Mouse (Mus musculus) ovary, postnatal 10 days (tissue): ENCODE results near the gene Rpl18.

Experiments used
- DNase-seq: peaks from one replicate; pipeline ENCODE4 v3.0.0; 2022; ENCODE audit warnings: low spot score

Gene Rpl18

DNA sequence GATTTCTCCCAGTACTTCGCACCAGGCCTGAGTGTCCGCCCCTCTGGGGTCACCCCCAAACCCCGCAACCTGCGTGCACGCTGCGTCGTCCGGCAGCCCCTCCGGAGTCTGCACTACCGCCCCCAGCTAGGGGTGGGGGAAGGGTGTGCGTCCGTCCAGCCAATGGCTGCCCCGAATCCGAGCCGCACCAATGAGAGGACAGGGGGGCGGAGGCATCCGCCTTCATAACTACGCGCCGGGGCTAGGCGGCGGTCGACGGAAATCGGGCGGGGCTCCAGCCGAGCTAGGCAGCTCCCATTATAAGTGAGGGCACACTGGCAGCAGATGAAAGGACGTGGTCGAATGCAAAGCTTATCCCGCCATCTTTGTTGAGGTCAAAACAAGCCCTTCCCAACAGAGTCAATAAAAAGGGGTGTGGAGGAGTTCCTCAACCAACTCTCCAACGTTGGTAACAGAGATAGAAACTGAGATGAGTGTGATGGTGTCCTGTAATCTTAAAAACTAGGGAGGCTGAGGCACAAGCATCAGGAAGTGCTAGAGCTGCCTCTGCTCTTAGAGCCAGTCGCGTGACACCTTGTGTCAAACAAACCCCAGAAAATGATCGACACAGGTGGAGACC, at the start of gene Rpl18:
TSS of gene Rpl18 (plus strand) at position 368 of the 619 bp plus-strand sequence.
- DNase-seq: peak; percentile 92

DNA sequence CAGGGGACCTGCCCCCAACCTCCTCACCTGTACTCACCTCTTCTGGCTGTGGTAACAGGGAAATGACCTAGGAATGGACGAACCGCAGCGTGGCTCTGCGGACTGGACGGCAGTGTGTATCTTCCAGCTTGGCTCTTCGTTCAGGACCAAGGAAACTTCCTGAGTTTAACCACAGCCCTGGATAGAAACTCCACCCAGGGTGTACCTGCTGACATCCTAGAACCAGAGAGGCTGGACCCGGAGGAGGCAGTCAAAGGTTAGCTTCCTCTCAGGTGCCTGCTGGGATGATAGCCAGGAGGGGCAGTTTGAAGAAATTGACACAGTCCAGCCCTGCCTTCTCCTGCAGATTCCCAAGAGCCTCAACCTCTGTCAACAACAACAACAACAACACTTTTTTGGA, 49.1 kb upstream of the Rpl18 start, which contains the start of gene Fut2:
TSS of gene Fut2 (minus strand) at position 234 of the 400 bp plus-strand sequence.
- no peak for DNase-seq

GRCm38 (mm10) chr7:45667761-45668160, 47.5 kb upstream of the Rpl18 start:
- no peak for DNase-seq

DNA sequence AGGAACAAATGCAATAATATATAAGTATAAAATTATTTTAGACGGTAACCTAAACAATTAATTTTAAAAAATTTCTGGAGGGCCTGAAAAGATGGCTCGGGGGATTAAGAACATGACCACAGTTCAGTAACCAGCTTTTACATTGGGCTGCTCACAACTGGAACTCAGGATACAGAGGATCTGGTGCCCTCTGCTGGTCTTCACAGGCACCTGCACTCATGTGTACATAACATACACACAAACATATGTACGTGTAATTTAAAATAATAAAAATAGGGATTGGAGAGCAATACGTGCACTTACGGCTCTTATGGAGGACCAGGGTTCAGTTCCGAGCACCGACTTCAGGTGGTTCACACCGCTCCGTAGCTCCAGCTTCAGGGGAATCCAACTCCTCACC, 46.3 kb upstream of the Rpl18 start:
- DNase-seq: no peak

DNA sequence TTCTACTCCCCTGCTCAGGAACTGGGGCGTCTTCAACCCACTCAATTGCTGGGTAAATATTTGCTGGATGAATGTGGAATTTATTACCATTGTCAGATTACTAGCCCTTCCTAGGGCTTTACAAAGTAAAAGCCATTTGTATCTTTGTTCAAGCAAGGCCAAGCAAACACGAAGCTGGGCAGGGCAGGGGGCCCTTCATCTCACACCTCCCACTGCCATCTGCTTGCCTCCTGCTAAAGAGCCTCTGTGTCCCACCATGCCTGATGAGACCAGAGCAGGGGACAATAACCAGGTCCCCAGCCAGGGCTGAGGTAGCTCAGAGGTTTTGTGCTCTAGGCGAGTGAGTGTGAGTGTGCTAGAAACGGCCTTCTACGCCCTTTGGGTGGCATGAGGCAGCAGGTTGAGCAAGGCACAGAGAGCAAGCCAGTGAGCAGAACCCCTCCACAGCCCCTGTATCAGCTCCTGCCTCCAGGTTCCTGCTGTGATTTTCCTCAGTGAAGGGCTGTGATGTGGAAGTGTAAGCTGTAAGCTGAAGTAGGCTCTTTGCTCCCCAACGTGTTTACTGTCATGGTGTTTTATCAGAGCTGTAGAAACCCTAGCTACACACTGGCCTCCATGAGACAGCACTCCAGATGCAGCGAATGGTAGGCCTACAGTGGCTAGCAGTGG, 37.5 kb upstream of the Rpl18 start:
- no peak for DNase-seq

DNA sequence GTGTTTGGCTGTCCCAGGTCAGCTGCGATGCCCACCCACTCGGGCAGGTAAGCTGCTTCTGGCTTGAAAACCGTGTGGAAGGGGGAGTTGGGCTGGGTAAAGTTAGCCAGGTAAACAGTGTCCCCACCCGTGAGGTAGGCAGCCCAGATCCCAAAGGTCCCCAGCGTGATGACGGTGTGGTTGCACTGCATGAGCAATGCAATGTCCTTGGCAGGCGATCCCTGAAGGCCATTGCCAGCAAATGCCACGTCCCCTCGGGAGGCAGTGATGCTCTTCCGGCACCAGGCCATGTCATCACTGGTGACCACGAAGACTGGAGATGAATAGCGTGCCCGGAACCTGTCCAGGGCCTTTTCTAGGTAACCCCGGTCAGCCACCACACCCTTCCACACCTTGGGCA, 36.7 kb upstream of the Rpl18 start:
- no peak for DNase-seq

- DNase-seq: no peak
Measured at GRCm38 (mm10) chr7:45679966-45680621, 35.2 kb upstream of the Rpl18 start.

DNA sequence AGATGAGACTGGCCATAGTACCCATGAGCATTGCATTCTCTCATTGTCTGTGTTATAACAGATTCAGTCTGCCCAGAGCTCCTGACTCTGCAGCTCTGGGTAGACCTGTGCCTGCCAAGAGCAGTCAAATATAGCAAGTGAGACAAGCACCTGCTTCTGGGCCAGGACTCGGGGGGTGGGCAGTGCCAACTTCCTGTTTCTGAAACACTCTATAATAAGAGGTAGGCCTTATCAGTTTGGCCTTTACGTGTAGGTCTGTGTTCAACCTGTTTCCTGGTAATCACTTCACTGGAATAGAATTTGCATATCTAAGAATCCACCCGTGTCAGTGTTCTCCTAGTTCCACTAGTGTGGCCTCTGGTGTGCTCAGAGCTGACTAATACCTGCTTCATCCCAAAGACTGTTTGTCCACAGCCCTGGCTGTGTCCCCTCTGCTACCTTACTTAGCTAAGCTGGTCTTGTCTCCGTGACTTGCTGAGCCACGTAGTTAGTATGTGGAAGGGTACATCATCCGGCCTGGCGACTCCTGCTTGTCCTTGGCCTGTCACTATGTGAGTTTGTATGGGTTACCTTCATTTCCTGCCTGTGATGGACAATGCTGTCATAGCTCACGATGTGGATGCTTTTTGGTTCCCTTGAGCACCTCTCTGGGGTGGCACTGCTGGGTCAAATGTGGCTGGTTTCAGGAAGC, 34.1 kb upstream of the Rpl18 start:
- DNase-seq: no peak

GRCm38 (mm10) chr7:45682144-45683126, 32.8 kb upstream of the Rpl18 start:
- peak; percentile 75 for DNase-seq

DNA sequence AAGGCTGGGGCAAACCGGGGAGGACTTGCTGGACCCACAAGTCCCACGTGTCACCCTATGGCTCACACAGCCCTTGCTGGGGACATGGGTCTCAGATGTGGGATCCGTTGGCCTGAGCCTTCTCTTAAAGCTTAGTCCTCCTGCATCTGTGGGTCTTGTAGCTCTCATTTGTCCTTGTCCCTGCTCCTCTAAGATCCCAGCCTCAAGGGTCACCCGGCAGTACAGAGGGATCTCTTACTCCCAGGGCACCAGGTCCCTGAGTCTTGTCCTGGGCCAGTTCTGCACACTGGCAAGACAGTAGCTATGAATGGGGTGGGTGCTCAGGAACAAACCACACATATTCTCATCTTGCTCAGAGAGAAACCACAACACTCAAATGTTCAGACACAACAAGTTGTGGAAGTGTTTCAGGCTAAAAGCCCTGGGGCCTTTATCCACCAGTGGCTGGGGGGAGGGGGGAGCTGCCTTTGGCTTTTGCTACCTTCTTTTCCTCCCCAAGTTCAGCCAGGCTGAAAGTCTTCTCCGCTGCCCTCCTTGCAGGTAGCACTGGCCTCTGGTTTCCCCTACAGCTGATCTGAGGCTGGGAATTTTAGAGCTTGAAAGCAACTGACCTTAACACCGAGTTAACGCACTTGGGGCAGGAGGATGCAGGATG, 31.7 kb upstream of the Rpl18 start, which contains the start of gene Ntn5:
TSS of gene Ntn5 (plus strand) at position 627 of the 655 bp plus-strand sequence.
- DNase-seq: no peak

DNA sequence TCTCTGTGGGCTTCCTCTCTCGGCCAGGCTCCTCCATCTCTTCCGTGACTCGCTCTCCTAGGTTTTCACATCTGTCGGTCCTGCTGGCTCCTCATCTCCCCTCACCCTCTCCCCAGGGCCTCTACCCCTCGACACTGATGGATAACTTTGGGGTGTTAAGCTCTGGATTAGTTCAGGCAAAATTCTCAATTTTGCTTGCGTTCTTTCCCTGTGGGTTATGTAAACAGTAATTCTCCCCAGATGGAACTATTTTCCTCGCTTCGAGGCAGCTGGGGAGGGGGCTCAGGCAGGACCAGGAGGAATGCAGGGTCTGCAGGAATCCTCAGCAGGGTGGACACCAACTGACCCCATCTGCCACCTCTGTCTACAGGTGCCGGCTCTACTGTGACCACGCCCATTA, 29.4 kb upstream of the Rpl18 start:
- no peak for DNase-seq

- no peak for DNase-seq
Measured at GRCm38 (mm10) chr7:45686841-45687240, 28.4 kb upstream of the Rpl18 start.

DNA sequence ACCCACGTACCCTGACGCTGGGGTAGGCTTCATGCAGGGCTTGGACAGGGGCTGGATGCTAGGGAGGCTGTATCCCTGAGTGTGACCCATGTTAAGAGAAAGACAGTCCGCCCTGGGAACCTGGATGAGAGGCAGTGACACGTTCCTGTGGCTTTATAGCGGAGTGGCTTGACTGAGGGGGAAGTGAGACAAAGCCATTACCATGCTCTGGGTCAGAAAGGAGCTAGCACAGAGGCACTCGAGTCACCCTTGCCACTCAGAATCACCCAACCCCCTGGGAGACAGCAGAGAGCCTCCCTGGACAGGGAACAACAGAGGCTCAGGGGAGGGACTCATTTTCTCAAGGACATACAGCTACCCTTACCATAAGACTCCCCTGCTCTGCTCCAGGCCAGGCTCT, 26.2 kb upstream of the Rpl18 start:
- DNase-seq: no peak

DNA sequence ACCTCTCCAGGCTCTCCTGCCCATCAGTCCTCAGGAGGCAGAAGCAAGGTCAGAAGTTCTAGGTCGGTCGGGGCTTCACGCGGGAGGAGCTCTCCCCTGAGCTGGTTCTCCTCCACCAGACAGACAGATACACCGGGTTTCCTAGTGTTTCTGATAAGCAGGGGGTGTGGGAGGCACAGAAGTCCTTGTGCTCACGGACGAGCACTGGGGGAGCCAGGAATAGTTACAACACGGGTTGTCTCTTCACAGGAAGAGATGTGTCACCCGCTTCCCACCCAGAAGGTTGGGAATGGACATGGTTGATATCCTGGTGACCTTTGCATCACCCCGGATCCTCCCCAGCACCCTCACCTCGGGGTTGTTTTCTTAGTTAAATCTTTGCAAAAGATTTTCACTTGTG, 25.5 kb upstream of the Rpl18 start:
- no peak for DNase-seq

DNA sequence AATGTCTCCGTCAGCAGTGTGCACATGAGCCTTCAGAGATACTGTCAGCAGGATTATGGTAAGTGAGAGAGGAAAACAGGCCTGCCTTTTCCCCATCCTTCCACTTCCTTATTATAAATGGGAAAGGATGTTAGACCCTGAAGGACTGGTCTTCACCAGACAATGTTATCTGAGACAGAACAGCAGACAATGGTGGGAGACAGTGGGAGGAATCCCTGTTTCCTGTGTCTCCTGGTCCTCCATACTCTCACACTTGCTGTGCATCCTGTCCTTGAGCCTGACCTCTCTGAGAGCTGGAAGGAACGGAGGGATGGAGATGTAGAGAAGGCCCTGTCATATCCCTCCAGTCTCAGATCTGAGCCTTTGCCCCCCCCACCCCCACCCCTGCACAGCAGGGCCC, 22.9 kb upstream of the Rpl18 start:
- no peak for DNase-seq

- no peak for DNase-seq
Measured at GRCm38 (mm10) chr7:45693921-45694591, 21.2 kb upstream of the Rpl18 start, which contains the start of gene Sec1. Gene Sec1, minus strand, starts transcription at chr7:45694402.

- DNase-seq: no peak
Measured at GRCm38 (mm10) chr7:45695098-45695497, 20.2 kb upstream of the Rpl18 start.

GRCm38 (mm10) chr7:45697894-45698293, 17.4 kb upstream of the Rpl18 start:
- DNase-seq: no peak

DNA sequence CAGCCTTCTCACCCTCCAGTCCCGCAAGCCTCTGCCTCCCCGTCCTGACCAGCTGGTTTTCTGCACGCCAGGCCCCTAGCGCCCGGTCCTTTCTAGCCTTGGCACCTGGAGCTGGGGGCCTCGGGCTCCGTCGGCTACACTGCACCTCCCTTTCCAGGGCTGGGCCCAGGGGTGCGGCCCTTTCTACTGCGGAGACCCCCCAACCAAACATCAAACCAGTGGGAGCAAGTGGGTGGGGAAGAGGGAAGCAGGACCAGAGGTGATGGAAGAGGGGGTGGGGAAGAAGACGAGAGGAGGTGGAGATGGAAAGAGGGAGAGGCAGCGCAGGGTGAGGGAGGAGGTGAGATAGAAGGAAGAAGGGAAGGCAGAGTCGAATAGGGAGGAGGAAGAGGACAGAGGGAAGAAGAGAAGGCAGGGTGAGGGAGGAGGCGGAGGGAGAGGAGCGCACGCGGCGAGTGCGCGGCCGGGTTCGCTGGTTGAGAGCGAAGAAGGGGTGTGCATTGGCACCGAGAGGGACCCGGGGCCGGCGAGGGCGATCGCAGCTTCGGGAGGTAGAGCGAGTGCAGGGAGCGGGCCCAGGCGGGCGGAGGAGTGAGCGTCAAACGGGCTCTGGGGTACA, 15.6 kb upstream of the Rpl18 start, which contains the start of gene Car11:
TSS of gene Car11 (plus strand) at position 321 of the 619 bp plus-strand sequence.
- DNase-seq: no peak
